Comparison of ENCODE assay signal across 9 mouse cellular contexts in the genomic region with DNA sequence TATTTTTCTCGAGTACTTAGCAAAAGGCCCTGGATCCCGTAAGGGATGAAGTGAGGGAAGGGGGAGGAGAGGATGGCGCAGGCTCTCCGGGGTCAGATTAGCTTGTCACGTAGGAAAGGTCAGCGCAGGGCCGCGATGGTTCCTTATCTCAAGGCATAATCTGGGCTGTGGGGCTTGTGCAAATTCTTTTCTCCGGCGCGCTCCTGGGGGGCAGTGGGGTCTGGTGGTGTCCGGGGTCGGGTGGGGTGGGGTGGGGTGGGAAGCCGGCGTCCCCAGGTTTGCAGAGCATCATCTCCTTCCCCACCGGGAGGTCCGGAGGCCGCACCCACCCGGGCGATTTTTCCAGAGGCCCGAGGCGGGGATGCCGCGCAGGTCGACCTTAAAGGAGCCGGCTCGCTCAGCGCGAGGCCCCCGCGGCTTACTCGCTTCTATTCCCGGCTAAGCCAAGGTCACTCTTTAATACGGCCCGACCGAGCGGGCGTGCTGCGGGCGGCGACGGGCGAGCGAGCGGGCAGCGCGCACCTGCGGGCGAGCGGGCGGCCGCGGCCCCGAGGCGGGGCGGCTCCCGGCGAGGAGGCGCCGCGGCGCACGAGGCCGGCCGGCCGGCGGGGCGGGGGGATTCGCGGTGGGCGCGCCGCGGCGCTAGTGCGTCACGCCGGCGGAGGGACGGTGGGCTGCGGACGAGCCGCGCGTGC. TPM values are rescaled to one million over a fixed set of nuclear protein-coding genes. Genes with fewer than 3 reads are reported as not detected.
DNase-seq lines count a peak whose midpoint lies in the region; TF ChIP-seq lines count a peak whose summit lies in the region.
"Had no signal": no experiment of that assay in that cellular context is flagged by ENCODE, and none has a peak within 500 bp of the region (broad histone marks: within the 10 kb centered on the region; RNA-seq: fewer than 3 reads in every experiment).

No protein-coding gene starts in this region.

- peak overlapping the region; percentile 88 for H3K9ac ChIP-seq in ES-E14 (ENCODE audit: insufficient read depth, low read depth, low read length, poor library complexity, severe bottlenecking)
- H3K9ac ChIP-seq in liver, adult 2 months (ENCODE audit: low read depth, low read length) = peak overlapping the region; percentile 50; the same call in 1 of the 2 replicates

- intact Hi-C loops in gastrocnemius, adult 2 months (cut with DNase I) = loop anchor here (5.0 kb wide), 1 partner anchor 716 kb away; no protein-coding TSS in a partner anchor
- intact Hi-C loops in gastrocnemius, postnatal 36 days (cut with DNase I) = no loop called here

- in situ Hi-C loops in ES-E14 (cut with MboI; ENCODE audit: low sequenced_read_pairs in 2 of 2, unreplicated experiment in 2 of 2) = no loop called here

- TF ChIP-seq CTCF in gastrocnemius, adult 2 months (IDR thresholded peaks at IDR 0.05) = no peak
- no peak for TF ChIP-seq CTCF in liver, adult 2 months (IDR thresholded peaks at IDR 0.05; ENCODE audit: low read depth, low read length)

- no peak for TF ChIP-seq POLR2A in liver, adult 2 months (IDR thresholded peaks at IDR 0.05; ENCODE audit: extremely low read depth, insufficient read depth, low read length)

- peaks cover 12 to 26% of the 10 kb centered on the region in 2 experiments for H3K4me1 ChIP-seq in ES-E14 (ENCODE audit: control insufficient read depth in 2 of 2, insufficient read depth in 2 of 2, low read length in 2 of 2, poor library complexity in 1 of 2)
- H3K4me1 ChIP-seq in liver, adult 2 months (ENCODE audit: control insufficient read depth, insufficient read depth, low read length) = no peaks in the 10 kb centered on the region

- H3K36me3 ChIP-seq in ES-E14 (ENCODE audit: control insufficient read depth, insufficient read depth, low read length, poor library complexity, severe bottlenecking) = no peaks in the 10 kb centered on the region
- no peaks in the 10 kb centered on the region for H3K36me3 ChIP-seq in liver, adult 2 months (ENCODE audit: control insufficient read depth, insufficient read depth, low read length)

- 13% methylated on average over 79 of the region's 85 CpGs for WGBS in liver, adult 2 months

- peaks cover 17% of the 10 kb centered on the region for H3K27me3 ChIP-seq in liver, adult 2 months (ENCODE audit: control insufficient read depth, insufficient read depth, low read length)

- no peaks in the 10 kb centered on the region for H3K9me3 ChIP-seq in ES-E14 (ENCODE audit: control insufficient read depth, insufficient read depth, low read depth, low read length)

- H3K79me2 ChIP-seq in liver, adult 2 months (ENCODE audit: control insufficient read depth, insufficient read depth, low read length) = no peaks in the 10 kb centered on the region

- no peak for DNase-seq in gastrocnemius, adult 2 months
- DNase-seq in gastrocnemius, postnatal 36 days = no peak
- no peak for DNase-seq in ES-E14 (ENCODE audit: low read depth, low spot score)
- DNase-seq in embryo, embryonic 11.5 days (ENCODE audit: low read depth, low spot score) = peak; percentile 22
- peak; percentile 19 for DNase-seq in heart, postnatal 4 days
- no peak for DNase-seq in liver, adult 2 months (ENCODE audit: extremely low read depth, low read depth, low spot score)
- peak; percentile 40 to 52 for DNase-seq in right cerebral cortex, postnatal 10 days (ENCODE audit: low spot score in 2 of 2)
- DNase-seq in thymus, postnatal 10 days (ENCODE audit: low spot score in 2 of 2) = no peak

- H3K27ac ChIP-seq in gastrocnemius, adult 2 months = no peak overlapping the region
- H3K27ac ChIP-seq in ES-E14 (ENCODE audit: insufficient read depth, low read depth, low read length, poor library complexity, severe bottlenecking) = peak overlapping the region; percentile 99
- H3K27ac ChIP-seq in liver, adult 2 months (replicated peaks; ENCODE audit: insufficient read depth, low read depth, low read length) = no peak overlapping the region

- H3K4me3 ChIP-seq in gastrocnemius, adult 2 months = peak overlapping the region; percentile 80
- H3K4me3 ChIP-seq in ES-E14 (ENCODE audit: insufficient read depth in 1 of 2, low read depth in 1 of 2, low read length in 2 of 2, poor library complexity in 1 of 2, severe bottlenecking in 1 of 2) = peak overlapping the region; percentile 66 to 99
- H3K4me3 ChIP-seq in liver, adult 2 months (ENCODE audit: insufficient read depth, low read depth, low read length) = peak overlapping the region; percentile 63; the same call in 1 of the 2 replicates

TF ChIP-seq in ES-E14, 5 proteins besides CTCF, POLR2A, EP300 and RAD21:
- TF ChIP-seq MAFK (IDR thresholded peaks at IDR 0.05; ENCODE audit: insufficient read depth, low read depth, low read length) = no peak
- no peak for TF ChIP-seq ZC3H11A (IDR thresholded peaks at IDR 0.05; ENCODE audit: borderline replicate concordance, low read depth, low read length)
- TF ChIP-seq CHD2 (IDR thresholded peaks at IDR 0.05; ENCODE audit: low read depth, low read length) = no peak
- no peak for TF ChIP-seq HCFC1 (IDR thresholded peaks at IDR 0.05; ENCODE audit: borderline replicate concordance, insufficient read depth, low read length)
- no peak for TF ChIP-seq ZNF384 (IDR thresholded peaks at IDR 0.05; ENCODE audit: low read depth, low read length)

RNA-seq across cellular contexts. Expression of a gene that starts 4.0 kb away (rescaled TPM):
- not detected for total RNA-seq in gastrocnemius, adult 2 months (2021)
- not detected for total RNA-seq in gastrocnemius, postnatal 36 days (2021)
- total RNA-seq in ES-E14 (2012; rRNA removed) = 63.4 and 67.2 TPM in 2 replicates
- 1 to 10 TPM; 2.9 to 3.3 TPM for total RNA-seq in heart, postnatal 4 days (2021)
- under 0.01 and 0.07 TPM in 2 replicates for total RNA-seq in liver, adult 2 months (2014; rRNA removed)
- not detected in 2 replicates for polyA plus RNA-seq in liver, adult 2 months (2012; rRNA removed)

RNA-seq across cellular contexts. Expression of a gene that starts 28.0 kb away (rescaled TPM):
- total RNA-seq in gastrocnemius, adult 2 months (2021) = 1 to 10 TPM in 1 of 2 experiments, not detected in 1; 7.3 TPM
- 1 to 10 TPM in 1 of 2 experiments, not detected in 1; 1.1 TPM for total RNA-seq in gastrocnemius, postnatal 36 days (2021)
- 6.7 and 8.4 TPM in 2 replicates for total RNA-seq in ES-E14 (2012; rRNA removed)
- 10 to 100 TPM in 1 of 2 experiments, not detected in 1; 31.6 TPM for total RNA-seq in heart, postnatal 4 days (2021)
- total RNA-seq in liver, adult 2 months (2014; rRNA removed) = not detected in 2 replicates
- not detected in 2 replicates for polyA plus RNA-seq in liver, adult 2 months (2012; rRNA removed)

RNA-seq across cellular contexts. Expression of a gene that starts 36.9 kb away (rescaled TPM):
- total RNA-seq in gastrocnemius, adult 2 months (2021) = not detected
- total RNA-seq in gastrocnemius, postnatal 36 days (2021) = not detected
- not detected in 2 replicates for total RNA-seq in ES-E14 (2012; rRNA removed)
- total RNA-seq in heart, postnatal 4 days (2021) = not detected
- not detected in 2 replicates for total RNA-seq in liver, adult 2 months (2014; rRNA removed)
- not detected in 2 replicates for polyA plus RNA-seq in liver, adult 2 months (2012; rRNA removed)
- total RNA-seq: hematopoietic stem cell, adult 5-6 weeks had no signal

Comparison
In these comparisons a context has a peak if more than half of its experiments do, and no peak if none do; other contexts are left out.
1. DNase-seq: peak in embryo, embryonic 11.5 days (single experiment), heart, postnatal 4 days (single experiment) and right cerebral cortex, postnatal 10 days (2 of 2); none in gastrocnemius, adult 2 months (single experiment), gastrocnemius, postnatal 36 days (0 of 2), ES-E14 (single experiment), liver, adult 2 months (single experiment) and thymus, postnatal 10 days (0 of 2).
2. RNA of a gene that starts 4.0 kb away (total RNA-seq): 63.4 to 67.2 TPM in ES-E14; 2.9 to 3.3 TPM in heart, postnatal 4 days, not detected in gastrocnemius, adult 2 months, not detected in gastrocnemius, postnatal 36 days and under 0.01 to 0.07 TPM in liver, adult 2 months; every median in the first group is over 10 times any median in the second.
3. Peak in every context shown above with its lines, with median percentiles within 50 percentile points of each other: H3K4me3 ChIP-seq.